Mouse (Mus musculus): ENCODE data around the gene Zfp143. TPM values are rescaled to one million over a fixed set of nuclear protein-coding genes. Genes with fewer than 3 reads are reported as not detected.

Zfp143 gene
- total and polyA plus RNA-seq, 3 experiments, result 13.9 to 15.7 TPM; not detected in 1

- TF ChIP-seq MEF2A (IDR thresholded peaks at IDR 0.05; ENCODE audit: extremely low read depth, insufficient replicate concordance, low read depth, low read length, poor library complexity, severe bottlenecking) (no peak), ZC3H11A (IDR thresholded peaks at IDR 0.05; ENCODE audit: low read depth, low read length) (no peak), USF1 (IDR thresholded peaks at IDR 0.05; ENCODE audit: low read depth, low read length) (no peak), ZNF384 (IDR thresholded peaks at IDR 0.05; ENCODE audit: low read depth, low read length) (peak; percentile 79), MAFK (IDR thresholded peaks at IDR 0.05; ENCODE audit: borderline replicate concordance, low read depth, low read length) (no peak), ELF1 (IDR thresholded peaks at IDR 0.05; ENCODE audit: low read depth, low read length) (no peak), CTCF (IDR thresholded peaks at IDR 0.05 in 2 of 3, conservative IDR thresholded peaks at IDR 0.05 in 1 of 3; ENCODE audit: control insufficient read depth in 1 of 3, insufficient read depth in 1 of 3, low read depth in 2 of 3, low read length in 3 of 3, poor library complexity in 1 of 3, severe bottlenecking in 1 of 3) (no peak), POLR2AphosphoS2 (IDR thresholded peaks at IDR 0.05; ENCODE audit: low read length) (peak; percentile 92), SIN3A (IDR thresholded peaks at IDR 0.05; ENCODE audit: low read length) (peak; percentile 60; the same call in 1 of the 2 replicates), USF2 (IDR thresholded peaks at IDR 0.05; ENCODE audit: borderline replicate concordance in 1 of 2, insufficient read depth in 1 of 2, low read depth in 1 of 2, low read length in 2 of 2) (no peak), E2F4 (IDR thresholded peaks at IDR 0.05; ENCODE audit: borderline replicate concordance, low read depth, low read length) (0 out of 2 replicates have a peak, but pooled peaks have one; percentile 2), TCF12 (IDR thresholded peaks at IDR 0.05; ENCODE audit: low read depth, low read length) (no peak), CHD2 (IDR thresholded peaks at IDR 0.05; ENCODE audit: low read length) (peak; percentile 24; the same call in 1 of the 2 replicates), JUND (IDR thresholded peaks at IDR 0.05; ENCODE audit: low read depth, low read length) (no peak), BHLHE40 (IDR thresholded peaks at IDR 0.05; ENCODE audit: borderline replicate concordance, low read depth, low read length) (no peak), RCOR1 (IDR thresholded peaks at IDR 0.05; ENCODE audit: low read depth, low read length) (0 out of 2 replicates have a peak, but pooled peaks have one; percentile 13), HCFC1 (IDR thresholded peaks at IDR 0.05; ENCODE audit: low read depth, low read length) (no peak), TBP (IDR thresholded peaks at IDR 0.05; ENCODE audit: low read depth, low read length) (no peak)
Observed at GRCm38 (mm10) chr7:110060669-110061198, 283 bp upstream of the Zfp143 start (continued).

DNA sequence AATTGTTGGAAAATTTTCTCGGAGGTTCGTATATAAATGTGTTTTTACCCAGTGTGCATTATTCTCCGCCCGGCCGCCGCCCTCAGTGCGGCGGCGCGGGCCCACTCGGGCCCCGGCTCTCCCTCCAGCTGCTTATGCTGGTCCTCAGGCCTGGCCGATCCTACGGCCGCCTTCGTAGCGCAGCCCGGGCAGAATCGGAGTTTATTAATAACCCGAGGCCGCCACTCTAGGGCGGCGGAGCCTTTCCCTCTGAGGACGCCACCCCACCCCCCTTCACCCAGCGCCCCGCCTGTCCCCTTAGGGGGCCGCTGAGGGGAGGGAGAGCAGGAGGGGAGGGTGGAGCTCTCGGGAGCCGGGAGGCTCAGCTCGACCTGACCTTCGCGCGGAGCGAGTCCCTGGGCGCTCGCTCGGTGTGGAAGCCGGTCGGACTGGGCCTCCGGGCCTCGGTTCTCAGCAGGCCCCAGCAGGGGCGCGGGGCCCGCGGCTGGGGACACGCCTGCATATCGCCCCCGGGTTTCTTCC is 796 bp downstream of the Zfp143 start:
- DNase-seq (ENCODE audit: low read depth, low spot score), result peak; percentile 88
- Histone ChIP-seq H3K9me3 (replicated peaks; ENCODE audit: insufficient read depth, low read length) (no peaks in the 10 kb centered on the region), H3K27ac (ENCODE audit: control insufficient read depth, low read depth, low read length) (peak overlapping the region; percentile 96), H3K9ac (ENCODE audit: control insufficient read depth, low read depth, low read length, poor library complexity, severe bottlenecking) (peak overlapping the region; percentile 81), H3K27me3 (ENCODE audit: control insufficient read depth in 1 of 2, insufficient read depth in 2 of 2, low read length in 2 of 2) (no peaks in the 10 kb centered on the region), H3K36me3 (ENCODE audit: control insufficient read depth in 1 of 2, insufficient read depth in 2 of 2, low read length in 2 of 2) (peaks cover 3 to 25% of the 10 kb centered on the region in 2 experiments), H3K4me3 (ENCODE audit: control insufficient read depth in 1 of 2, insufficient read depth in 1 of 2, low read depth in 2 of 2, low read length in 2 of 2) (peak overlapping the region; percentile 56 to 90), H3K4me1 (ENCODE audit: control insufficient read depth in 1 of 2, insufficient read depth in 2 of 2, low read length in 2 of 2) (peaks cover 0 to 14% of the 10 kb centered on the region in 2 experiments; a peak in 2 of 4 replicates), H3K79me2 (ENCODE audit: control insufficient read depth, insufficient read depth, low read length, poor library complexity) (peaks cover 24% of the 10 kb centered on the region)
- 0 out of 2 replicates have a peak, but pooled peaks have one; percentile 59 for TF ChIP-seq MYC (IDR thresholded peaks at IDR 0.05; ENCODE audit: low read depth, low read length)
- TF ChIP-seq POLR2AphosphoS2 (IDR thresholded peaks at IDR 0.05; ENCODE audit: low read length), result peak; percentile 59; the same call in 1 of the 2 replicates
- TF ChIP-seq SIN3A (IDR thresholded peaks at IDR 0.05; ENCODE audit: low read length), result peak; percentile 73
- TF ChIP-seq MEF2A (IDR thresholded peaks at IDR 0.05; ENCODE audit: extremely low read depth, insufficient replicate concordance, low read depth, low read length, poor library complexity, severe bottlenecking), result no peak
- no peak for TF ChIP-seq SMC3 (IDR thresholded peaks at IDR 0.05; ENCODE audit: low read depth, low read length)
- TF ChIP-seq EP300 (IDR thresholded peaks at IDR 0.05; ENCODE audit: low read depth in 1 of 2, low read length in 2 of 2), result 0 out of 4 replicates have a peak, but pooled peaks of 1 of the 2 experiments have one; percentile 32
- peak; percentile 5; the same call in 1 of the 2 replicates for TF ChIP-seq ETS1 (IDR thresholded peaks at IDR 0.05; ENCODE audit: low read depth, low read length)
- no peak for TF ChIP-seq RAD21 (IDR thresholded peaks at IDR 0.05; ENCODE audit: low read depth, low read length)
- no peak for TF ChIP-seq GATA1 (IDR thresholded peaks at IDR 0.05; ENCODE audit: low read depth, low read length)
- no peak for TF ChIP-seq KAT2A (conservative IDR thresholded peaks at IDR 0.05; ENCODE audit: low read depth, low read length)
- no peak; the same call in 1 of the 2 replicates for TF ChIP-seq ELF1 (IDR thresholded peaks at IDR 0.05; ENCODE audit: low read depth, low read length)
- peak; percentile 96 for TF ChIP-seq CHD1 (IDR thresholded peaks at IDR 0.05; ENCODE audit: low read depth, low read length)
- peak; percentile 92 for TF ChIP-seq TBP (IDR thresholded peaks at IDR 0.05; ENCODE audit: low read depth, low read length)
- no peak; the same call in 1 of the 2 replicates for TF ChIP-seq E2F4 (IDR thresholded peaks at IDR 0.05; ENCODE audit: borderline replicate concordance, low read depth, low read length)
- no peak for TF ChIP-seq POLR2AphosphoS5 (IDR thresholded peaks at IDR 0.05; ENCODE audit: borderline replicate concordance, low read depth, low read length)
- TF ChIP-seq ZMIZ1 (IDR thresholded peaks at IDR 0.05; ENCODE audit: low read depth, low read length), result peak; percentile 97
- no peak for TF ChIP-seq CHD2 (IDR thresholded peaks at IDR 0.05; ENCODE audit: low read length)
- 0 out of 2 replicates have a peak, but pooled peaks have one; percentile 20 for TF ChIP-seq GABPA (IDR thresholded peaks at IDR 0.05; ENCODE audit: low read depth, low read length)
- TF ChIP-seq NRF1 (IDR thresholded peaks at IDR 0.05; ENCODE audit: insufficient read depth, low read depth, low read length, poor library complexity, severe bottlenecking), result peak; percentile 62
- TF ChIP-seq MAX (IDR thresholded peaks at IDR 0.05; ENCODE audit: low read length), result peak; percentile 52; the same call in 1 of the 2 replicates
- TF ChIP-seq JUND (IDR thresholded peaks at IDR 0.05; ENCODE audit: low read depth, low read length), result no peak
- peak; percentile 47 for TF ChIP-seq TCF12 (IDR thresholded peaks at IDR 0.05; ENCODE audit: low read depth, low read length)
